Mouse (Mus musculus) cerebellum, adult 8-10 months (tissue): ENCODE measurements around the gene Cs.
A peak's percentile ranks its signal among the peaks of the same experiment; 100 is the strongest.

ENCODE experiments used
- DNase-seq: peaks from one replicate; pipeline ENCODE4 v3.0.0; 2022

Cs gene

GRCm38 (mm10) chr10:128376455-128377211 lies 39.1 kb downstream of the Cs start, which contains the start of gene Ankrd52:
TSS of gene Ankrd52 (plus strand) at chr10:128377115.
- DNase-seq: peak; percentile 87

- peak; percentile 52 for DNase-seq
Observed at GRCm38 (mm10) chr10:128377222-128377939, 39.8 kb downstream of the Cs start.

GRCm38 (mm10) chr10:128377940-128378448 lies 40.5 kb downstream of the Cs start:
- DNase-seq: no peak

- no peak for DNase-seq
Observed at GRCm38 (mm10) chr10:128378462-128378861, 40.9 kb downstream of the Cs start.

GRCm38 (mm10) chr10:128379260-128379659 lies 41.7 kb downstream of the Cs start:
- no peak for DNase-seq

GRCm38 (mm10) chr10:128380565-128380964 lies 43.0 kb downstream of the Cs start:
- DNase-seq: no peak

GRCm38 (mm10) chr10:128382482-128382881 lies 44.9 kb downstream of the Cs start:
- DNase-seq: no peak

GRCm38 (mm10) chr10:128385902-128386301 lies 48.4 kb downstream of the Cs start:
- no peak for DNase-seq

- DNase-seq: no peak
Observed at GRCm38 (mm10) chr10:128388941-128389340, 51.4 kb downstream of the Cs start.

- no peak for DNase-seq
Observed at GRCm38 (mm10) chr10:128389570-128389969, 52.0 kb downstream of the Cs start.

- DNase-seq: no peak
Observed at GRCm38 (mm10) chr10:128390366-128390765, 52.8 kb downstream of the Cs start.

- DNase-seq: no peak
Observed at GRCm38 (mm10) chr10:128391850-128392249, 54.3 kb downstream of the Cs start.

- no peak for DNase-seq
Observed at GRCm38 (mm10) chr10:128396017-128396673, 58.6 kb downstream of the Cs start.

- no peak for DNase-seq
Observed at GRCm38 (mm10) chr10:128396716-128397264, 59.3 kb downstream of the Cs start.

GRCm38 (mm10) chr10:128397466-128397865 lies 59.9 kb downstream of the Cs start:
- no peak for DNase-seq

- DNase-seq: no peak
Observed at GRCm38 (mm10) chr10:128400338-128400737, 62.8 kb downstream of the Cs start.

GRCm38 (mm10) chr10:128401056-128401455 lies 63.5 kb downstream of the Cs start, which contains the start of gene Slc39a5:
TSS of gene Slc39a5 (minus strand) at chr10:128401229.
- no peak for DNase-seq

- DNase-seq: no peak
Observed at GRCm38 (mm10) chr10:128401638-128402037, 64.1 kb downstream of the Cs start.

GRCm38 (mm10) chr10:128403931-128404330 lies 66.4 kb downstream of the Cs start:
- DNase-seq: peak; percentile 73

- DNase-seq: no peak
Observed at GRCm38 (mm10) chr10:128408591-128409535, 71.3 kb downstream of the Cs start.

- peak; percentile 97 for DNase-seq
Observed at GRCm38 (mm10) chr10:128409692-128410559, 72.4 kb downstream of the Cs start.
